Mouse (Mus musculus) right cerebral cortex, adult 2 months (tissue): ENCODE data around the gene Med21.

Experiments used
- DNase-seq, 2 experiments: peaks; one replicate each; pipeline ENCODE4 v3.0.0; 2021 to 2022; ENCODE audit warnings: low spot score in 2 of 2

The Med21 gene

DNA sequence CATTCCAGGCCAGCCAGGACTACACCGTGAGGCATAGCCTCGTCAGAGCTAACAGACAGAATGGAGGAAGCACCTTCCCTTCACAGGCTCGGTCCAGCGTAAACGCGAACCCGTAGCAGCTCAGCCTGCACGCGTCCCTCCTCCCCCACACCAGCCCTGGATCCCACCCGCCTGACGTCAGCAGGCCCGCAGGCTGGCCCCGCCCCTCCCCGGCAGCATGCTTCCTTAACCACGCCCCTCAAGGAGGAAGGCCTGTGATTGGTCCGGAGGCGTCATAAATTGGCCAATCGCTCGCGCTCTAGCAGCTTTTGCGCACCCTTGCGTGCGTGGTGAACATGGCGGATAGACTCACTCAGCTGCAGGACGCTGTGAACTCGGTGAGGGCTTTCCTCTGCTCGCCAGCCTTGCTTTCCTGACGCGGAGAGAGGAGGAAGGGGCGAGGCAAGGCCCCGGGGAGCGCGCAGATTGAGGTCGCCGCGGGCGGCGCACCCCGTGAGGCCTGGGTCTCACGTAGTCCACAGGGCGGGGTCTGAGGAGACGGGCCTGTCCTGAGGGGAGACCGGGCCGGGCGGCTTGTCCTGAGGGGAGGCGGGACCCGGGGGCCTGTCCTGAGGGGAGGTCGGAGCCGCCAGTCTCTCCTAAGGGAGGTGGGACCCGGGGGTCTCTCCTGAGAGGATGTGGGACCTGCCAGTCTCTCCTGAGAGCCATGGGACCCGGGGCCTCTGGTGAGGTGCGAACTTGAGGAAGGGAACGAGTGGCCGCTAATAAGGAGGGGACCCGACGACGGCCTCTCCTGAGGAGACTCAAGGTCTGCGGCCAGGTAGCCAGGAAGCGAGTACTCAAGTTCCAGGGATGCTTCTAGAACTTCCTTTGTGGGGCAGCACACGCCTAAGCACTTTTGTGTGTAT, at the start of gene Med21, which contains the start of gene Tm7sf3:
Gene Med21 (plus strand): TSS at position 272 of the 908 bp plus-strand sequence.
Gene Tm7sf3 (minus strand): TSS at position 549 of the 908 bp plus-strand sequence.
- DNase-seq, result peak; percentile 97 to 98

DNA sequence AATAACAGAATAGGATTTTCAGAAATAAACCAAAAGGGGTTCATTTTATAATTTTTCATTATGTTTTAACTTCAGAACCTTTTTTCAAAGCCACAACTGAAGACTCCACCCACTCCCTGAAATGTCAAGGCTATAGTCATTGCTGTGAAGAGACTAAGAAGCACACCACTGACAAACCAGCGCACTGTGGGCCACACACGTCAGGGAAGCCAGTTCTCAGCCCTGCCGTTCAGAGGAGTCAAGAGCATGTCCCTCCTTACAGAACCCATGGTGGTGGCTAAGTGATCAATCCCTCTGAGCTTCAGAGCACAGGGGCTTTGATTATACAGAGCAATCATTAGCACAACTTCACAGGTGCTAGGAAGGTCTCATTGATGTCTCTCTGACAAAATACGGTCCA, 39.7 kb upstream of the Med21 start:
- DNase-seq, result no peak

- no peak for DNase-seq
Measured at GRCm38 (mm10) chr6:146603651-146604050, 38.7 kb upstream of the Med21 start.

GRCm38 (mm10) chr6:146611385-146611784, 31.0 kb upstream of the Med21 start:
- DNase-seq, result no peak

GRCm38 (mm10) chr6:146611897-146612296, 30.4 kb upstream of the Med21 start:
- DNase-seq, result no peak

- no peak for DNase-seq
Measured at GRCm38 (mm10) chr6:146612736-146613135, 29.6 kb upstream of the Med21 start.

DNA sequence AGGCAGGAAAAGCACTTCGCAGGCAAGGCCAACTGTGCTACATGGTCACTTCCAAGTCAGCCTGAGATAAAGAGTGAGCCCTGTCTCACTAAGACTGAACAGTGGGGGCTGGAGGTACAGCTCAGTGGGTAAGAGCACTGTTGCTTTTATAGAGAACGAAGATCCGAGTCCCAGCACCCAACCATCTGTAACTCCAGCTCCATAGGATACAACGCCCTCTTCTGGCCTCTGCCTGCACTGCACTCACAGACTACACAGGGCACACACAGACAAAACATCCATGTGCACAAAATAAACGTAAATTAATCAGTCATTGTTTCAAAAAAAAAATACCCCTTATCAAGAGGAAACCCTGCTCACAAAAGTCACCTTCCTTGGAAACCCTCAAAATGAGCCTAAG, 28.4 kb upstream of the Med21 start:
- no peak for DNase-seq

- no peak for DNase-seq
Measured at GRCm38 (mm10) chr6:146614541-146614940, 27.8 kb upstream of the Med21 start.

DNA sequence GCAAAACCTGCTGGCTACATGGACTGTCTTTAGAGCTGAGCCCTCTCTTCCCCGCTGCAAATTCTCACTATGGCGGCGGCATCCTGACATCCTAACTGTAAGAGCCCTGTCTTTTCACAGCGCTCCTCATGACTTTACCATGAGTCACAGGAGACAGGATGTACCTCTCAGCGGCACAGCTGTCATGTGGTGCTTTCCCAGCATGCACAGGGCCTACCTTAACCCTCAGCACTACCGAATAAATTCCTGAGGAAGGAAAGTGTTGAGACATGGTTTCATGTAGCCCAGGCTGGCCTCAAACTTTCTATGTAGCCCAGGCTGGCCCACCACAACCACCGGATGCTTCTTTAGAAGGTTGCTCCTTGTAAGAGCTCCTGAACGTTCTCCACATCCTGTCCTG, 26.5 kb upstream of the Med21 start:
- DNase-seq, result no peak

GRCm38 (mm10) chr6:146616670-146617069, 25.7 kb upstream of the Med21 start:
- no peak for DNase-seq

- no peak for DNase-seq
Measured at GRCm38 (mm10) chr6:146628123-146628522, 14.2 kb upstream of the Med21 start.

DNA sequence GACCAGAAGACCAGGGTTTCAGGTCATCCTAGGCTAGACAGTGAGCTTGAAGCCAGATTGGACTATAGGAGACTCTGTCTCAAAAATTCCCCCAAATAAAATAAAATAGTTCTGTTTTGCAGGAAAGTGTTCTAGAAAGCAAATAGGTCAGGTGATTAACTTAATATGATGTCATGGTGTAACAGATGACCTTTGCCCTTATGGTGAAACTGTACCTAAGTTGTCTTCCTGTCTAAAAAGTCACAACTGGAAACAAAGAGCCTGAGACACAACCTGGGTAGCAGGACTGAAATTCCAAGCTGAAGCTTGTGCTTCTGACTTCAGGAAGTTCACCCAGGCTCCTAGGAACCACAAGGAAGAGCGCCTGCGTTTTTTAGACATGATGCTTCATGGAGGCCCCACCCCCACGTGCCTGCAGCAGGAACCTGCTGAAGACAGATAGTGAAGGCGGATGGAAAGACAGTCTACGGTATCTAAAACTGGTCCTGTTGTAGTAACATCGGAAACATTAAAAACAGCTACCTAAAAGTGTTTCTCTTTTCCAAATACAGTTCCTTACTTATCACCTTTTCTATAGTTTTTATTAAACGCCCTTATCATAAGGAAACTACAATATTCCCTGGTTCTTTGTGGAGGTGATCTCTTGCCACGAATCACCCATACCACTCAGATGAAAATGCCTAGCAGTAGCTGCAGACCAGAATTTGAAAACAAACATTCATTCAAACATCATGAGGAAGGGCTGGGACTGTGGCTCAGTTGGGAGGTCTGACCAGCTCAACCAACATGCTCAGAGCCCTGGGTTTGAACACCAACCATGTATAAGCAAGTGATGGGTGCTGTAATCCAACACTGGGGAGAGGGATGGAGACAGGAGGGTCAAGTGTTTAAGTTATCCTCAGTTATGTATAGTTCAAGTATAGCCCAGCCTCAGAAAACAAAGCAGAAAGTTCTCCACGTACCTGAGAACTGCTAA, 12.3 kb upstream of the Med21 start:
- no peak for DNase-seq

- no peak for DNase-seq
Measured at GRCm38 (mm10) chr6:146630961-146631360, 11.4 kb upstream of the Med21 start.

DNA sequence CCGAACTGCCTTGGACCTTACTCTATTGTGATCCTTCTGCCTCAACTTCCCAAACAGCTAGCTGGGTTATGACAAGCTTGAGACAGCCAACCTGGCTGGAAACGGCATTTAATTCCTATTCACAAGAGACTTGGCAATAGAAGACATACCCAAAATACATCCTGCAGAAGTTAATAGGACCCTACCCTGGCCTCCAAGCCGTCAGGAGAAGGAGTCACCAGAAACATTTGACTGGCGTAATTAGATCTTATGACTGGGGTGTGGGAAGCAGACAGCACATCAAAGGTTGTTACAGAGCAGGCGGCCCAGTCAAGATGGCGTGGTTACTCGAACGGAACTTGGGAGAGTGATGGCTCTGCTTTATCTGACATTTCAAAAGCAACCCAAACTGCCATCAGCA, 10.5 kb upstream of the Med21 start:
- no peak for DNase-seq

GRCm38 (mm10) chr6:146632403-146632802, 9.9 kb upstream of the Med21 start:
- no peak for DNase-seq

- no peak for DNase-seq
Measured at GRCm38 (mm10) chr6:146633097-146633496, 9.2 kb upstream of the Med21 start.

DNA sequence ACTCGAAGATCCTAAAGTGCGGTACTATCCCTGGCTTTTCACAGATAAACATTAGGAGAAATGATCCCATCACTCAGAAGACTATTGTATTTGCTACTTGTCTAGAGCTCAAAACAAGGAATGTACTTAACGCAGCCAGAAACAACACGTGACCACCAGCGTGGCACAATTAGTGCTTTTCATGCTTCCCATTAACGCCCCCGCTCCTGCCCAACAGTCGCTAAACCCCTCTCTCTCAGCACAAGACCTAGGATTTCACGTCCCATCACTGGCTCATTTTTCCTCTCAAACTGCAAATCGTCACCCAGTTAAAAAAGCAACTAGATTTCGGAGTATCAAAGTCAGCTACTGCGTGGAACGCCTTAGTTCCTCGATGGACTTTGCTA, 8.7 kb upstream of the Med21 start:
- peak; percentile 25 to 45 for DNase-seq

DNA sequence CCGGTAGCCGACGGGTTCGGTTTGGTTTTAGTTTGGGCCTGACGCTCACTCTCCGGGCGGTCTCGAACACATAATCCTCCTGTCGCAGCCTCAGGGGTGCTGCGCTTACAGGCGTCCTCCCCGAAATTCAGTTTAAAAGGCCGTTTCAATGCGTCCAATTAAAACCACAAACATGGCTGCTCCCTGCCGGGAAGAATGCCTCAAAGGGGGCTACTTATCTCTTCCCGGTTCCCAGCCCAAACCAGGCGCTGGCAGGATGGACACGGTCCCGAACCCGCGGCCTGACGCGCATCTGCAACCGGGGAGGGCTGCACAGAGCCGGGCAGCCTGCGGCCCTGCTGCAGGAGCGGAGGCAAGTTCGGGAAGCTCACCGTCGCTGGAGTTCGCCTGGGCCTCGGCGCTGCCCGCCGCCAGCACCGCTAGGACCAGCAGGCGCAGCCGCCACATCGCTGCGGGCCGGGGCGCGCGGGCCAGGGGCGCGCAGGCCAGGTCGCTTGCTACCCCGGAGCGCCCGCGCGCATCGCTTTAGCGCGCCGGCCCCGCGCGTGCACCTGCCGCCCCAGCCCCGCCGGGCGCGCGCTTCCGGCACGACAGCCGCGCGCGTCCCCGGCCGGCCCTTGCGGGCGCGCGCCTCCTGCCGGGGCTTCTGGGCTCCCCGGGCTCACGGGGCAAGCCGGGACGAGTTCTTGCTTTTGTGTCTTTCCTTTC, 8.2 kb upstream of the Med21 start:
- DNase-seq, result peak; percentile 34 to 70

- no peak for DNase-seq
Measured at GRCm38 (mm10) chr6:146634759-146635606, 7.4 kb upstream of the Med21 start.

GRCm38 (mm10) chr6:146636482-146636881, 5.9 kb upstream of the Med21 start:
- DNase-seq, result no peak
